Mouse (Mus musculus): ENCODE measurements at regions not wholly inside any gene's neighbourhood (a gene's known extent, or its start where the extent isn't known, plus 50 kb on each side); places are given as distances from the start of the nearest gene placed in this dataset.
"Not testable (repeated sequence)": the region's sequence is repeated elsewhere in the genome, so short reads cannot be mapped to it uniquely, and the experiment has no call there.

- not testable (repeated sequence) for DNase-seq
Observed at GRCm38 (mm10) chr7:125183011-125183410, 261.5 kb upstream of the Kdm8 start.

GRCm38 (mm10) chr7:125185037-125185679 lies 259.3 kb upstream of the Kdm8 start:
- no peak for DNase-seq

GRCm38 (mm10) chr7:125187011-125187740 lies 257.3 kb upstream of the Kdm8 start:
- no peak for DNase-seq

- DNase-seq: no peak
Observed at GRCm38 (mm10) chr7:125188986-125189385, 255.5 kb upstream of the Kdm8 start.

- DNase-seq: no peak
Observed at GRCm38 (mm10) chr7:125190067-125190466, 254.4 kb upstream of the Kdm8 start.

- DNase-seq: no peak
Observed at GRCm38 (mm10) chr7:125191313-125191712, 253.2 kb upstream of the Kdm8 start.

GRCm38 (mm10) chr7:125211346-125211973 lies 233.0 kb upstream of the Kdm8 start:
- DNase-seq: no peak

- no peak for DNase-seq
Observed at GRCm38 (mm10) chr7:125214036-125214435, 230.4 kb upstream of the Kdm8 start.

GRCm38 (mm10) chr7:125217630-125218029 lies 226.8 kb upstream of the Kdm8 start:
- DNase-seq: no peak

- no peak for DNase-seq
Observed at GRCm38 (mm10) chr7:125222684-125223083, 221.8 kb upstream of the Kdm8 start.

- DNase-seq: no peak
Observed at GRCm38 (mm10) chr7:125234911-125235310, 209.6 kb upstream of the Kdm8 start.

- DNase-seq: no peak
Observed at GRCm38 (mm10) chr7:125237026-125237425, 207.4 kb upstream of the Kdm8 start.

- DNase-seq: no peak
Observed at GRCm38 (mm10) chr7:125243021-125243420, 201.5 kb upstream of the Kdm8 start.

GRCm38 (mm10) chr7:125248386-125248785 lies 196.1 kb upstream of the Kdm8 start:
- DNase-seq: no peak

- no peak for DNase-seq
Observed at GRCm38 (mm10) chr7:125250385-125250784, 194.1 kb upstream of the Kdm8 start.

GRCm38 (mm10) chr7:125250970-125251585 lies 193.4 kb upstream of the Kdm8 start:
- no peak for DNase-seq

- no peak for DNase-seq
Observed at GRCm38 (mm10) chr7:125254302-125254701, 190.2 kb upstream of the Kdm8 start.

- DNase-seq: no peak
Observed at GRCm38 (mm10) chr7:125259016-125259415, 185.5 kb upstream of the Kdm8 start.

GRCm38 (mm10) chr7:125262133-125262532 lies 182.3 kb upstream of the Kdm8 start:
- no peak for DNase-seq

GRCm38 (mm10) chr7:125262672-125263365 lies 181.7 kb upstream of the Kdm8 start:
- DNase-seq: no peak

GRCm38 (mm10) chr7:125263756-125264155 lies 180.7 kb upstream of the Kdm8 start:
- DNase-seq: peak; percentile 24

- DNase-seq: no peak
Observed at GRCm38 (mm10) chr7:125270711-125271110, 173.8 kb upstream of the Kdm8 start.

- DNase-seq: no peak
Observed at GRCm38 (mm10) chr7:125271356-125271755, 173.1 kb upstream of the Kdm8 start.

All from thymus, postnatal 4 days (tissue).